Comparison of ENCODE assay signal across 8 mouse cellular contexts in the genomic region with DNA sequence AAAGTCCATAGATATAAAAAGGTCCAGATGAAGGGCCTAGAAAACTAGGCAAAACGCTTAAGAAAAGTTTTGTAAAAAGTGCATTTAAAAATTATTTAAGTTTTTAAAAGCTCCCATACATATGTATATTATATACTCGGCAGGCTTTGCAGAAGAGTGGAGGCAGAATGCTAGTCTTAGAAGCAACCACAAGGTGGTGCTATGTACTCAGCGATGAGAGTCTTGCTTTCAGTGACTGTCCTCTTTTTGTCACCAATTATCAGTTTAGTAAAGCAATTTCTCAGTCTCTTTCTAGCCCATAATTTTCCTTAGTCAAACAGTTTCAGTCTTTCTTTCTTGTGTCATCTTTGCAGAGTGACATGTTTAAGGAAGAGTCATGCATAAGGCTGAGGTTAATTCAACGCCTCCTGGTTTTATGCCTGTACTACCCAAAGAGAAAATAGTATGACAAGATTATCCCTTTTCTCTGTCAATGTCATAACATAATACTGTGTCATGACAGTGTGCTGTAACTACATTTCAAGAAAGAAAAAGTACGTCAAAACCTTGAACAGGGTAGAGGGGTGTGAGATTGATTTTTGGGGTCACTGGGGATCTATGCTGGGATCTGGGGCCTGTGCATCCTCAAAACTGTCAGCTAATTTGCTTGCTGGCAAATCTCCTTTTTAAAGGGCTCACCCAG. TPM values are rescaled to one million over a fixed set of nuclear protein-coding genes. Genes with fewer than 3 reads are reported as not detected.
DNase-seq lines count a peak whose midpoint lies in the region; ATAC-seq and TF ChIP-seq lines count a peak whose summit lies in the region.

No protein-coding gene starts in this region.

- H3K27ac ChIP-seq in forebrain, embryonic 14.5 days (ENCODE audit: low read depth, low read length) = no peak overlapping the region
- no peak overlapping the region for H3K27ac ChIP-seq in kidney, embryonic 15.5 days
- no peak overlapping the region for H3K27ac ChIP-seq in lung, embryonic 14.5 days (ENCODE audit: low read depth)

- DNase-seq in spleen, postnatal 4 days (ENCODE audit: low spot score in 2 of 2) = peak; percentile 16 to 55
- DNase-seq in spleen, postnatal 14 days (ENCODE audit: low spot score in 2 of 2) = no peak
- peak; percentile 12 for DNase-seq in c-Kit-negative CD71-positive TER-119-positive erythroid progenitor cells, embryonic 14.5 days (ENCODE audit: low read depth, low spot score)
- peak; percentile 88 for DNase-seq in forebrain, embryonic 14.5 days (ENCODE audit: low spot score)
- peak; percentile 91 for DNase-seq in lung, embryonic 14.5 days
- peak; percentile 38 for DNase-seq in retina, postnatal 7 days (ENCODE audit: low read depth, low spot score)
- no peak for DNase-seq in testis, postnatal 14 days (ENCODE audit: low spot score)

- H3K9me3 ChIP-seq in forebrain, embryonic 14.5 days (replicated peaks; ENCODE audit: control insufficient read depth, low read length) = no peaks in the 10 kb centered on the region
- no peaks in the 10 kb centered on the region for H3K9me3 ChIP-seq in kidney, embryonic 15.5 days (replicated peaks)
- H3K9me3 ChIP-seq in lung, embryonic 14.5 days (ENCODE audit: low read depth, low read length) = no peaks in the 10 kb centered on the region

- TF ChIP-seq CTCF in lung, embryonic 14.5 days (IDR thresholded peaks at IDR 0.05; ENCODE audit: low read depth) = peak; percentile 82

- ATAC-seq in forebrain, embryonic 14.5 days = peak; percentile 84
- peak; percentile 68 for ATAC-seq in kidney, embryonic 15.5 days (replicated peaks; ENCODE audit: low FRiP score)
- ATAC-seq in lung, embryonic 14.5 days (ENCODE audit: insufficient read depth) = peak; percentile 52

- H3K4me3 ChIP-seq in forebrain, embryonic 14.5 days (ENCODE audit: low read depth, low read length) = no peak overlapping the region
- no peak overlapping the region for H3K4me3 ChIP-seq in kidney, embryonic 15.5 days (replicated peaks)
- no peak overlapping the region for H3K4me3 ChIP-seq in lung, embryonic 14.5 days (ENCODE audit: low read depth, low read length)

- H3K4me1 ChIP-seq in forebrain, embryonic 14.5 days (ENCODE audit: control insufficient read depth, insufficient read depth, low read length) = no peaks in the 10 kb centered on the region
- no peaks in the 10 kb centered on the region for H3K4me1 ChIP-seq in kidney, embryonic 15.5 days
- no peaks in the 10 kb centered on the region for H3K4me1 ChIP-seq in lung, embryonic 14.5 days (ENCODE audit: insufficient read depth)

- H3K4me2 ChIP-seq in forebrain, embryonic 14.5 days (ENCODE audit: low read length) = no peak overlapping the region
- no peak overlapping the region for H3K4me2 ChIP-seq in kidney, embryonic 15.5 days
- H3K4me2 ChIP-seq in lung, embryonic 14.5 days = no peak overlapping the region

- H3K36me3 ChIP-seq in forebrain, embryonic 14.5 days (ENCODE audit: control insufficient read depth, insufficient read depth, low read length) = no peaks in the 10 kb centered on the region
- no peaks in the 10 kb centered on the region for H3K36me3 ChIP-seq in kidney, embryonic 15.5 days
- no peaks in the 10 kb centered on the region for H3K36me3 ChIP-seq in lung, embryonic 14.5 days (ENCODE audit: insufficient read depth)

- H3K27me3 ChIP-seq in forebrain, embryonic 14.5 days (replicated peaks; ENCODE audit: control insufficient read depth, insufficient read depth, low read length) = no peaks in the 10 kb centered on the region
- H3K27me3 ChIP-seq in kidney, embryonic 15.5 days = no peaks in the 10 kb centered on the region
- no peaks in the 10 kb centered on the region for H3K27me3 ChIP-seq in lung, embryonic 14.5 days (ENCODE audit: insufficient read depth, low read length)

- WGBS in forebrain, embryonic 14.5 days = 30% methylated on average over 5 of the region's 5 CpGs
- 30% methylated on average over 5 of the region's 5 CpGs for WGBS in kidney, embryonic 15.5 days
- 32% methylated on average over 5 of the region's 5 CpGs for WGBS in lung, embryonic 14.5 days

- H3K9ac ChIP-seq in forebrain, embryonic 14.5 days (ENCODE audit: low read length) = no peak overlapping the region
- no peak overlapping the region for H3K9ac ChIP-seq in kidney, embryonic 15.5 days
- no peak overlapping the region for H3K9ac ChIP-seq in lung, embryonic 14.5 days

RNA-seq across cellular contexts. Expression of a gene that starts 12.7 kb away (rescaled TPM):
- 24.8 and 25.6 TPM in 2 replicates for polyA plus RNA-seq in forebrain, embryonic 14.5 days (2014; fragmentation: Nextera tagmentation; extraction: Ambion mirVana)
- polyA plus RNA-seq in kidney, embryonic 15.5 days (2015; fragmentation: Nextera tagmentation; extraction: Ambion mirVana) = 94.6 and 104 TPM in 2 replicates
- polyA plus RNA-seq in lung, embryonic 14.5 days (2014; fragmentation: Nextera tagmentation; extraction: Ambion mirVana) = 143 and 148 TPM in 2 replicates

Comparison
In these comparisons a context has a peak if more than half of its experiments do, and no peak if none do; other contexts are left out.
1. DNase-seq: peak in spleen, postnatal 4 days (2 of 2), c-Kit-negative CD71-positive TER-119-positive erythroid progenitor cells, embryonic 14.5 days (single experiment), forebrain, embryonic 14.5 days (single experiment), lung, embryonic 14.5 days (single experiment) and retina, postnatal 7 days (single experiment); none in spleen, postnatal 14 days (0 of 2) and testis, postnatal 14 days (single experiment).
2. Peak in every context shown above with its lines, with median percentiles within 50 percentile points of each other: ATAC-seq.